Mouse (Mus musculus): ENCODE results near the gene Sft2d2. TPM values are rescaled to one million over a fixed set of nuclear protein-coding genes. Genes with fewer than 3 reads are reported as not detected.
A peak's percentile ranks its signal among the peaks of the same experiment; 100 is the strongest.

Sft2d2 gene
- total RNA-seq (2014; rRNA removed) (7.5 and 8.8 TPM in 2 replicates), polyA plus RNA-seq (2015; fragmentation: Nextera tagmentation; extraction: Ambion mirVana) (3.3 and 4.6 TPM in 2 replicates)

- DNase-seq, result peak; percentile 74
- no peaks in the 10 kb centered on the region for H3K4me1 ChIP-seq (ENCODE audit: insufficient read depth)
- peak; percentile 52 for TF ChIP-seq CTCF (IDR thresholded peaks at IDR 0.05; ENCODE audit: low read depth)
- peak within 1 kb of the TSS; percentile 92 for H3K4me2 ChIP-seq (ENCODE audit: low read depth)
- WGBS, result under 1% methylated on average over 65 of the region's 69 CpGs
- H3K36me3 ChIP-seq (ENCODE audit: insufficient read depth), result no peaks in the 10 kb centered on the region
- peak within 1 kb of the TSS; percentile 54 for H3K4me3 ChIP-seq (ENCODE audit: low read depth, low read length)
- H3K9ac ChIP-seq, result peak within 1 kb of the TSS; percentile 48
- H3K27me3 ChIP-seq (ENCODE audit: insufficient read depth, low read length), result no peaks in the 10 kb centered on the region
- peak within 1 kb of the TSS; percentile 45; the same call in 1 of the 2 replicates for H3K27ac ChIP-seq (ENCODE audit: low read depth, low read length)
- ATAC-seq, result peak; percentile 81
- H3K9me3 ChIP-seq (ENCODE audit: low read length), result no peaks in the 10 kb centered on the region
Measured at GRCm38 (mm10) chr1:165193880-165194661, at the start of gene Sft2d2. Gene Sft2d2 (minus strand): TSS chr1:165194438.

DNA sequence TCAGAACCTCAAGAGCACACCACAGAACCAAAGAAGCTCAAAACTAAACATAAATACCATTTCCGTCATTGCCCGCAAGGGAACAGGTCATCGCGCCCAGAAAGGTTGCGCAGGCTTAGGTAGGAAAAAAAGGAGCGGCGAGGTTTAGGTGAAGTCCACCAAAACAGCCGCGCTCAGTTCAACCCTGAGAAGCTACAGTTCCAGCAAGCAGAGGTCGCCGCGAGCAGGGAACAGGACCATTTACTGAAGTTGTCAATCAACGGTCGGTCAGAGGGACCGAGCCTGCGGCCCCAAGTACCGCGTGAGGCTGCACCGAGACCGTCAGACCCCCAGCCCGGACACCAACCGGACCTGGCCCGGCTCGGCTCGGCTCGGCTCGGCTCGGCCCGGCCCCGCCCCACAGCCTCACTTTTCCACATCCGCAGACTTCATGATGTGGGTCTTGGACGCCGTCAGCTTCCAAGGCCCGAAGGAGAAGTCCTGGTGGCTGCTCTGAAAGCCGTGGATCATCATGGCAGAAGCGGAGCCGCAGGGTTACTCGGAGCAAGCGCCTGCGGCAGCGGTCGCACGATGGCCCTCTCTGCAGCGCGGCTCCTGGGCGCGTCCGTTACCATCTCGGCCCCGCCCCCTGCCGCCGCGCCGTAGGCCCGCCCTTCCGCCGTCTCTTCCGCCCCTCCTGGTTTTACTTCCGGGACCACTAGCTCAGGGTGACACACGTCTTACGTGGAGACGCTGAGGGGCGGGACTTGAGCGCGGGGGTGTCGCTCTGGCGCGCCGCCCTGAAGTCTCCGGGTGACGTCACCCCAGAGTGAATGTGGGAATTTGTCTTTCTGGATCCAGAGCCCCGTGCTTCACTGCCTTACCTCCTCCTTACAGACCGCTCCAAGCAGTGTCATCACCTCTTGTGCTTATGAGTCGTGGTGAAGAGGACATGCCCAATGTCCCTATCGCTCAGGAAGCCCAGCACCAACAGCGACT is 42.4 kb upstream of the Sft2d2 start, which contains the start of gene Tiprl:
Tiprl (minus strand) TSS at position 676 of the 978 bp plus-strand sequence.
- peak within 1 kb of the TSS; percentile 78 for H3K4me3 ChIP-seq (ENCODE audit: low read depth, low read length)
- peak within 1 kb of the TSS; percentile 70 for H3K9ac ChIP-seq
- H3K27me3 ChIP-seq (ENCODE audit: insufficient read depth, low read length), result no peaks in the 10 kb centered on the region
- WGBS, result 2% methylated on average over 76 of the region's 76 CpGs
- peak within 1 kb of the TSS; percentile 68 for H3K4me2 ChIP-seq (ENCODE audit: low read depth)
- H3K4me1 ChIP-seq (ENCODE audit: insufficient read depth), result peaks cover 12% of the 10 kb centered on the region
- TF ChIP-seq CTCF (IDR thresholded peaks at IDR 0.05; ENCODE audit: low read depth), result peak; percentile 26; the same call in 1 of the 2 replicates
- H3K9me3 ChIP-seq (ENCODE audit: low read length), result no peaks in the 10 kb centered on the region
- peak; percentile 99 for ATAC-seq
- H3K27ac ChIP-seq (ENCODE audit: low read depth, low read length), result peak within 1 kb of the TSS; percentile 90
- peak; percentile 98 for DNase-seq
- H3K36me3 ChIP-seq (ENCODE audit: insufficient read depth), result no peaks in the 10 kb centered on the region

GRCm38 (mm10) chr1:165235846-165236245 is 41.6 kb upstream of the Sft2d2 start:
- H3K27ac ChIP-seq (ENCODE audit: low read depth, low read length), result peak overlapping the region; percentile 85; the same call in 1 of the 2 replicates
- WGBS, result 14% methylated on average over 10 of the region's 10 CpGs
- no peak for TF ChIP-seq CTCF (IDR thresholded peaks at IDR 0.05; ENCODE audit: low read depth)

GRCm38 (mm10) chr1:165233806-165234205 is 39.6 kb upstream of the Sft2d2 start:
- ATAC-seq (no peak), DNase-seq (no peak)
- Histone ChIP-seq H3K4me3 (ENCODE audit: low read depth, low read length) (no peak overlapping the region), H3K9ac (no peak overlapping the region), H3K4me2 (ENCODE audit: low read depth) (no peak overlapping the region), H3K4me1 (ENCODE audit: insufficient read depth) (peaks cover 12% of the 10 kb centered on the region), H3K9me3 (ENCODE audit: low read length) (no peaks in the 10 kb centered on the region), H3K27ac (ENCODE audit: low read depth, low read length) (no peak overlapping the region), H3K36me3 (ENCODE audit: insufficient read depth) (no peaks in the 10 kb centered on the region), H3K27me3 (ENCODE audit: insufficient read depth, low read length) (no peaks in the 10 kb centered on the region)
- no peak for TF ChIP-seq CTCF (IDR thresholded peaks at IDR 0.05; ENCODE audit: low read depth)
- whole genome bisulfite sequencing, result 91% methylated on average over 2 of the region's 2 CpGs

More at GRCm38 (mm10) chr1:165235846-165236245, 41.6 kb upstream of the Sft2d2 start:
- H3K4me2 ChIP-seq (ENCODE audit: low read depth), result peak overlapping the region; percentile 67
- H3K27me3 ChIP-seq (ENCODE audit: insufficient read depth, low read length), result no peaks in the 10 kb centered on the region
- DNase-seq, result no peak
- no peak for ATAC-seq
- no peaks in the 10 kb centered on the region for H3K9me3 ChIP-seq (ENCODE audit: low read length)
- no peaks in the 10 kb centered on the region for H3K36me3 ChIP-seq (ENCODE audit: insufficient read depth)
- H3K9ac ChIP-seq, result peak overlapping the region; percentile 70
- H3K4me3 ChIP-seq (ENCODE audit: low read depth, low read length), result peak overlapping the region; percentile 78
- peaks cover 12% of the 10 kb centered on the region for H3K4me1 ChIP-seq (ENCODE audit: insufficient read depth)

DNA sequence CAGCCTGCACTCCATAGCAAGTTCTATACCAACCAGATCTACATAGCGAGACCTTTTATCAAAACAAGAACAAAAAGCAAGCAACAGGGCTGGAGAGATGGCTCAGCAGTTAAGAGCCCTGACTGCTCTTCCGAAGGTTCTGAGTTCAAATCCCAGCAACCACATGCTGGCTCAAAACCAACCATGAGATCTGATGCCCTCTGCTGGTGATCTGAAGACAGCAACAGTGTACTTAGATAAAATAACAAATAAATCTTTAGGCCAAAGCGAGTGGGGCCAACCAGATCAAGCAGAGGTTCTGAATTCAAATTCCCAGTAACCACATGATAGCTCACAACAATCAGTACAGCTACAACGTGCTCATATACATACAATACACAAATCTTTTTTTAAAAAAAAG is 36.5 kb upstream of the Sft2d2 start:
- Histone ChIP-seq H3K9me3 (ENCODE audit: low read length) (no peaks in the 10 kb centered on the region), H3K27me3 (ENCODE audit: insufficient read depth, low read length) (no peaks in the 10 kb centered on the region), H3K4me1 (ENCODE audit: insufficient read depth) (peaks cover 6% of the 10 kb centered on the region), H3K9ac (no peak overlapping the region), H3K36me3 (ENCODE audit: insufficient read depth) (peaks cover 7% of the 10 kb centered on the region), H3K27ac (ENCODE audit: low read depth, low read length) (no peak overlapping the region), H3K4me2 (ENCODE audit: low read depth) (no peak overlapping the region), H3K4me3 (ENCODE audit: low read depth, low read length) (no peak overlapping the region)
- TF ChIP-seq CTCF (IDR thresholded peaks at IDR 0.05; ENCODE audit: low read depth), result peak; percentile 33; the same call in 1 of the 2 replicates
- WGBS, result 96% methylated on average over 4 of the region's 4 CpGs
- DNase-seq (no peak), ATAC-seq (no peak)

- H3K9me3 ChIP-seq (ENCODE audit: low read length), result no peaks in the 10 kb centered on the region
- H3K27me3 ChIP-seq (ENCODE audit: insufficient read depth, low read length), result no peaks in the 10 kb centered on the region
- DNase-seq (no peak), ATAC-seq (no peak)
- WGBS, result 93% methylated on average over 9 of the region's 9 CpGs
- no peak overlapping the region for H3K4me3 ChIP-seq (ENCODE audit: low read depth, low read length)
- H3K4me1 ChIP-seq (ENCODE audit: insufficient read depth), result no peaks in the 10 kb centered on the region
- H3K27ac ChIP-seq (ENCODE audit: low read depth, low read length), result no peak overlapping the region
- H3K4me2 ChIP-seq (ENCODE audit: low read depth), result no peak overlapping the region
- H3K36me3 ChIP-seq (ENCODE audit: insufficient read depth), result peaks cover 12% of the 10 kb centered on the region
- TF ChIP-seq CTCF (IDR thresholded peaks at IDR 0.05; ENCODE audit: low read depth), result no peak
- H3K9ac ChIP-seq, result no peak overlapping the region
Measured at GRCm38 (mm10) chr1:165229577-165229976, 35.3 kb upstream of the Sft2d2 start.

Measured in forebrain, postnatal 0 days (tissue).